In the genomic region with DNA sequence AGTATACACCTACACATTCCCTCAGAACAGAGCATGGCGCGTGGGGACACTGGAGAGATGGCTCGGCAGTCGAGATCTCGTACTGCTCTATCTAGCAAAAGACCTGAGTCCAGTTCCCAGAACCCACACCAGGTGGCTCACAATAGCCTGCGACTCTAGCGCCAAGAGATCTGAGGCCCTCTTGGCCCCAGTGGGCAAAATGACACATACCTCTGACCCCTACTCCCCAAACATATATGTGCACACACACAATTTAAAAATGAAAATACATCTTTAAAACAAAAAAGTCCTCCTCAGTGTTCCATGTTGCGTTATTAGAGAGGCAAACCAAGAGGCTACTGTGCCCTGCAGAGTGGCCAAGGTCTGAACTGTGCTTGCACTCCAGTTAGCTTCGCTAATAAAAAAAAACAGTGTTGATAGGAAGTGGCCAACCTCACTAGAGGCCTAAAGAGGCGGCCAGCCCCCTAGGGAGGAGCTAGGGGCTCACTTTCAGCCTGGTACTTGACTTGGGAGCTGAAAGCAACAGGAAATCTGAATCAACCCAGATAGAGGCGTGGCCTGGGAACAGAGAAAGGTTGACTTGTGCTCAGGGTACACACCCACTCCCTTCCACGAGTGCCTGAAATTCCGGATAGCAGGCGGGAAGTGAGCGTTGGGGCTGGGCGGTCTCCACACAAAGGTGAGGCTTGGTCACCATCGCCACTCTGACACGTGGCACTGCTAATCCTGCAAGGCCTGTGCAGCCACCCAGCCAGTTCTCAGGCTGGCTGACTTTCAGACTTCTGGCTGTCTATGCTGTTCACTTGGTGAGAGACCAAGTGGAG, we compare ENCODE assay signal across 8 mouse cellular contexts. TPM values are rescaled to one million over a fixed set of nuclear protein-coding genes. Genes with fewer than 3 reads are reported as not detected.
A peak's percentile ranks its signal among the peaks of the same experiment; 100 is the strongest.
DNase-seq lines count a peak whose midpoint lies in the region; ATAC-seq and TF ChIP-seq lines count a peak whose summit lies in the region.
"Not testable (repeated sequence)": the region's sequence is repeated elsewhere in the genome, so short reads cannot be mapped to it uniquely, and the experiment has no call there.

No protein-coding gene starts in this region.

- not testable (repeated sequence) for H3K9me3 ChIP-seq in ES-E14 (ENCODE audit: control insufficient read depth, insufficient read depth, low read depth, low read length); hindbrain, embryonic 13.5 days; liver, postnatal 0 days (ENCODE audit: low read length); midbrain, embryonic 11.5 days (ENCODE audit: control insufficient read depth, low read length)

- in situ Hi-C loops in ES-E14 (cut with MboI; ENCODE audit: low sequenced_read_pairs in 2 of 2, unreplicated experiment in 2 of 2) = not testable (repeated sequence)

- 0 out of 2 replicates have a peak overlapping the region, but pooled peaks have one; percentile 5 for H3K9ac ChIP-seq in ES-E14 (ENCODE audit: insufficient read depth, low read depth, low read length, poor library complexity, severe bottlenecking)
- not testable (repeated sequence) for H3K9ac ChIP-seq in hindbrain, embryonic 13.5 days; liver, postnatal 0 days (replicated peaks); midbrain, embryonic 11.5 days (ENCODE audit: low read length)

- H3K4me2 ChIP-seq in hindbrain, embryonic 13.5 days; liver, postnatal 0 days (ENCODE audit: low read depth, low read length); midbrain, embryonic 11.5 days: not testable (repeated sequence)

- peak; percentile 31 for TF ChIP-seq CTCF in liver, postnatal 0 days (IDR thresholded peaks at IDR 0.05; ENCODE audit: low read depth)

- H3K27me3 ChIP-seq in hindbrain, embryonic 13.5 days; liver, postnatal 0 days (ENCODE audit: insufficient read depth, low read length); midbrain, embryonic 11.5 days (ENCODE audit: control insufficient read depth, insufficient read depth, low read length): not testable (repeated sequence)

- DNase-seq in ES-E14 (ENCODE audit: low read depth, low spot score) = peak; percentile 74
- peak; percentile 31 for DNase-seq in embryo, embryonic 10.5 days (ENCODE audit: low spot score)
- peak; percentile 7 for DNase-seq in kidney, postnatal 10 days
- peak; percentile 29 for DNase-seq in liver, postnatal 0 days
- DNase-seq in midbrain, embryonic 11.5 days (ENCODE audit: low spot score, missing footprints) = peak; percentile 83
- peak; percentile 29 for DNase-seq in thymus, postnatal 0 days (ENCODE audit: low spot score)

- H3K36me3 ChIP-seq in ES-E14 (ENCODE audit: control insufficient read depth, insufficient read depth, low read length, poor library complexity, severe bottlenecking); hindbrain, embryonic 13.5 days; liver, postnatal 0 days (replicated peaks; ENCODE audit: insufficient read depth, low read length); midbrain, embryonic 11.5 days (ENCODE audit: control insufficient read depth, insufficient read depth, low read length): not testable (repeated sequence)

- H3K4me1 ChIP-seq in ES-E14 (ENCODE audit: control insufficient read depth in 2 of 2, insufficient read depth in 2 of 2, low read length in 2 of 2, poor library complexity in 1 of 2); liver, postnatal 0 days (ENCODE audit: insufficient read depth); midbrain, embryonic 11.5 days (ENCODE audit: control insufficient read depth, insufficient read depth, low read length): not testable (repeated sequence)
- H3K4me1 ChIP-seq in hindbrain, embryonic 13.5 days (replicated peaks) = peaks cover 31% of the 10 kb centered on the region

- 76% methylated on average over 18 of the region's 18 CpGs for WGBS in hindbrain, embryonic 13.5 days
- WGBS in liver, postnatal 0 days (ENCODE audit: insufficient replicate concordance) = 28% methylated on average over 16 of the region's 18 CpGs
- 70% methylated on average over 16 of the region's 18 CpGs for WGBS in midbrain, embryonic 11.5 days

- ATAC-seq in frontal cortex, adult (ENCODE audit: low TSS enrichment) = peak; percentile 90; the same call in 1 of the 2 replicates
- 0 out of 2 replicates have a peak, but pooled peaks have one; percentile 15 for ATAC-seq in hindbrain, embryonic 13.5 days (ENCODE audit: low FRiP score)
- peak; percentile 67 for ATAC-seq in liver, postnatal 0 days
- ATAC-seq in midbrain, embryonic 11.5 days (ENCODE audit: low FRiP score) = not testable (repeated sequence)

- TF ChIP-seq EP300 in liver, postnatal 0 days (IDR thresholded peaks at IDR 0.05; ENCODE audit: low read depth) = not testable (repeated sequence)

- H3K27ac ChIP-seq in ES-E14 (ENCODE audit: insufficient read depth, low read depth, low read length, poor library complexity, severe bottlenecking); hindbrain, embryonic 13.5 days; liver, postnatal 0 days (ENCODE audit: low read depth); midbrain, embryonic 11.5 days (ENCODE audit: low read depth, low read length): not testable (repeated sequence)

- H3K4me3 ChIP-seq in ES-E14 (ENCODE audit: insufficient read depth in 1 of 2, low read depth in 1 of 2, low read length in 2 of 2, poor library complexity in 1 of 2, severe bottlenecking in 1 of 2); hindbrain, embryonic 13.5 days; liver, postnatal 0 days (ENCODE audit: low read depth, low read length); midbrain, embryonic 11.5 days (ENCODE audit: low read depth, low read length): not testable (repeated sequence)

RNA-seq across cellular contexts. Expression of a gene that starts 37.9 kb away (rescaled TPM):
- total RNA-seq in ES-E14 (2012; rRNA removed) = 557 and 575 TPM in 2 replicates
- polyA plus RNA-seq in hindbrain, embryonic 13.5 days (2015; fragmentation: Nextera tagmentation; extraction: Ambion mirVana) = 1,230 and 1,256 TPM in 2 replicates
- polyA plus RNA-seq in liver, postnatal 0 days (2015; fragmentation: Nextera tagmentation; extraction: Ambion mirVana) = 164 and 165 TPM in 2 replicates
- polyA plus RNA-seq in midbrain, embryonic 11.5 days (2014; fragmentation: Nextera tagmentation; extraction: Ambion mirVana) = 673 and 680 TPM in 2 replicates
- polyA plus RNA-seq in thymus, postnatal 0 days (2015; fragmentation: Nextera tagmentation; extraction: Ambion mirVana) = 921 and 944 TPM in 2 replicates

Comparison
In these comparisons a context has a peak if more than half of its experiments do, and no peak if none do; other contexts are left out.
1. DNase-seq: peak in every context shown above with its lines; median percentile 83 in midbrain, embryonic 11.5 days; 74 in ES-E14; 31 in embryo, embryonic 10.5 days; 29 in liver, postnatal 0 days; 29 in thymus, postnatal 0 days; 7 in kidney, postnatal 10 days.